In the genomic region with DNA sequence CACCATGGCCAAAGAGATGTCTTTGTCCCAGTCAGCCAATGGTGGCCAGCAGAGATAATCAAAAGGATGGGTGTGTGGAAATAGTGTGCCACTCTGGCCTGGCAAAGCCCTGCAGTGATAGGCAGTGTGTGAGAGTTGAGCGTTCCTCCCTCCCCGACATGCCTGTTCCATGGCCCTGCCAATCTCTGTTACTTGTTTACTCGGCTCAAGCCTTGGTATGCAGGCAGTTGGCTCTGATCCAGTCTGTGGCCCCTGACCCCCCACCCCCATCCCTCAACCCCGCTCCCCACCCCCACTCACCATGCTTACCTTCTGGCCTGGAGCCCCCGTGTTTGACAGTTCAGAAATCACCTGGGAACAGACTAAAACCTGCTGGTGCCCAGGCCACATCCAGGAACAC, we compare ENCODE assay signal across 10 mouse cellular contexts.
DNase-seq lines count a peak whose midpoint lies in the region; ATAC-seq lines count a peak whose summit lies in the region.
"Had no signal": no experiment of that assay in that cellular context is flagged by ENCODE, and none has a peak within 500 bp of the region (broad histone marks: within the 10 kb centered on the region; RNA-seq: fewer than 3 reads in every experiment).

No protein-coding gene starts in this region.

- 0 out of 2 replicates have a peak overlapping the region, but pooled peaks have one; percentile 43 for H3K27ac ChIP-seq in heart, embryonic 10.5 days
- peak overlapping the region; percentile 95 for H3K27ac ChIP-seq in midbrain, embryonic 13.5 days
- H3K27ac ChIP-seq in midbrain, embryonic 11.5 days (ENCODE audit: low read depth, low read length): no peak overlapping the region
- peak overlapping the region; percentile 29; the same call in 1 of the 2 replicates for H3K27ac ChIP-seq in kidney, embryonic 15.5 days
- H3K27ac ChIP-seq in stomach, embryonic 15.5 days: peak overlapping the region; percentile 97; the same call in 1 of the 2 replicates

- no peak for DNase-seq in heart, embryonic 10.5 days (ENCODE audit: low spot score)
- no peak for DNase-seq in heart, postnatal 14 days
- no peak for DNase-seq in midbrain, embryonic 11.5 days (ENCODE audit: low spot score, missing footprints)
- DNase-seq in embryo, embryonic 9.5 days (ENCODE audit: extremely low spot score): no peak
- DNase-seq: embryo, embryonic 11 days had no signal

- intact Hi-C loops in heart, postnatal 14 days (cut with DNase I): loop anchor here (5.0 to 10.0 kb wide), 2 partner anchors 69 to 243 kb away; partner anchors contain the start of gene Fam92b

- ATAC-seq in midbrain, embryonic 13.5 days: no peak
- ATAC-seq in midbrain, embryonic 11.5 days (ENCODE audit: low FRiP score): no peak
- no peak for ATAC-seq in kidney, embryonic 15.5 days (replicated peaks; ENCODE audit: low FRiP score)
- ATAC-seq in stomach, embryonic 15.5 days (ENCODE audit: insufficient read depth, low FRiP score, low read depth): no peak
- ATAC-seq in cerebellum, adult (ENCODE audit: insufficient number of reproducible peaks, low FRiP score, low TSS enrichment): no peak

- peaks cover 12% of the 10 kb centered on the region for H3K27me3 ChIP-seq in heart, embryonic 10.5 days (ENCODE audit: insufficient read depth, poor library complexity, severe bottlenecking)
- peaks cover 15% of the 10 kb centered on the region; the same call in 1 of the 2 replicates for H3K27me3 ChIP-seq in midbrain, embryonic 13.5 days
- H3K27me3 ChIP-seq in midbrain, embryonic 11.5 days (ENCODE audit: control insufficient read depth, insufficient read depth, low read length): no peaks in the 10 kb centered on the region; the same call in none of the 2 replicates
- 0 out of 2 replicates have a peak, but pooled peaks cover 8% of the 10 kb centered on the region for H3K27me3 ChIP-seq in kidney, embryonic 15.5 days
- H3K27me3 ChIP-seq in stomach, embryonic 15.5 days (replicated peaks): no peaks in the 10 kb centered on the region

- peaks cover 93% of the 10 kb centered on the region for H3K4me1 ChIP-seq in heart, embryonic 10.5 days
- H3K4me1 ChIP-seq in midbrain, embryonic 13.5 days (replicated peaks): peaks cover 99% of the 10 kb centered on the region
- H3K4me1 ChIP-seq in midbrain, embryonic 11.5 days (ENCODE audit: control insufficient read depth, insufficient read depth, low read length): peaks cover 54% of the 10 kb centered on the region
- peaks cover 89% of the 10 kb centered on the region for H3K4me1 ChIP-seq in kidney, embryonic 15.5 days
- H3K4me1 ChIP-seq in stomach, embryonic 15.5 days: peaks cover 53% of the 10 kb centered on the region

- H3K4me2 ChIP-seq in midbrain, embryonic 13.5 days (replicated peaks): no peak overlapping the region
- no peak overlapping the region for H3K4me2 ChIP-seq in midbrain, embryonic 11.5 days
- no peak overlapping the region for H3K4me2 ChIP-seq in kidney, embryonic 15.5 days
- H3K4me2 ChIP-seq in stomach, embryonic 15.5 days: no peak overlapping the region
- H3K4me2 ChIP-seq: heart, embryonic 12.5 days had no signal

- H3K9me3 ChIP-seq in heart, embryonic 10.5 days: no peaks in the 10 kb centered on the region
- no peaks in the 10 kb centered on the region for H3K9me3 ChIP-seq in midbrain, embryonic 13.5 days
- no peaks in the 10 kb centered on the region for H3K9me3 ChIP-seq in midbrain, embryonic 11.5 days (ENCODE audit: control insufficient read depth, low read length)
- H3K9me3 ChIP-seq in kidney, embryonic 15.5 days (replicated peaks): no peaks in the 10 kb centered on the region
- H3K9me3 ChIP-seq in stomach, embryonic 15.5 days: no peaks in the 10 kb centered on the region
- H3K9me3 ChIP-seq: heart, embryonic 12.5 days had no signal

- H3K9ac ChIP-seq in midbrain, embryonic 13.5 days (replicated peaks): no peak overlapping the region
- H3K9ac ChIP-seq in midbrain, embryonic 11.5 days (ENCODE audit: low read length): no peak overlapping the region
- no peak overlapping the region for H3K9ac ChIP-seq in kidney, embryonic 15.5 days
- no peak overlapping the region for H3K9ac ChIP-seq in stomach, embryonic 15.5 days

- H3K4me3 ChIP-seq in heart, embryonic 10.5 days: no peak overlapping the region
- H3K4me3 ChIP-seq in midbrain, embryonic 13.5 days (replicated peaks): no peak overlapping the region
- H3K4me3 ChIP-seq in midbrain, embryonic 11.5 days (ENCODE audit: low read depth, low read length): no peak overlapping the region
- no peak overlapping the region for H3K4me3 ChIP-seq in kidney, embryonic 15.5 days (replicated peaks)
- no peak overlapping the region for H3K4me3 ChIP-seq in stomach, embryonic 15.5 days (replicated peaks)
- H3K4me3 ChIP-seq: heart, embryonic 12.5 days had no signal

- WGBS in heart, embryonic 10.5 days: 72% methylated on average over 5 of the region's 5 CpGs
- 58% methylated on average over 5 of the region's 5 CpGs for WGBS in midbrain, embryonic 13.5 days
- WGBS in midbrain, embryonic 11.5 days: 87% methylated on average over 5 of the region's 5 CpGs
- WGBS in kidney, embryonic 15.5 days: 58% methylated on average over 5 of the region's 5 CpGs
- 38% methylated on average over 5 of the region's 5 CpGs for WGBS in stomach, embryonic 15.5 days

- no peaks in the 10 kb centered on the region for H3K36me3 ChIP-seq in heart, embryonic 10.5 days
- no peaks in the 10 kb centered on the region for H3K36me3 ChIP-seq in midbrain, embryonic 13.5 days
- H3K36me3 ChIP-seq in midbrain, embryonic 11.5 days (ENCODE audit: control insufficient read depth, insufficient read depth, low read length): no peaks in the 10 kb centered on the region
- no peaks in the 10 kb centered on the region for H3K36me3 ChIP-seq in kidney, embryonic 15.5 days
- H3K36me3 ChIP-seq in stomach, embryonic 15.5 days: no peaks in the 10 kb centered on the region
- H3K36me3 ChIP-seq: heart, embryonic 12.5 days had no signal
